Mouse (Mus musculus) cerebellum, adult 2 months (tissue): ENCODE measurements around the gene Plxna2.

ENCODE experiments used
- CTCF ChIP-seq: fragments of 200-500 bp; IDR thresholded peaks from 2 replicates; pipeline ENCODE4 v1.5.1; 2011; ENCODE audit warnings: low read depth, mild to moderate bottlenecking, control low read depth, low read length, moderate library complexity, borderline replicate concordance; ENCODE audit not compliant: insufficient read depth
- POLR2A ChIP-seq: fragments of 200-500 bp; IDR thresholded peaks from 2 replicates; pipeline ENCODE4 v1.6.1; 2011; ENCODE audit warnings: low read length, control low read depth, borderline replicate concordance; ENCODE audit not compliant: insufficient read depth

GRCm38 (mm10) chr1:194645898-194646297 lies 27.9 kb downstream of the Plxna2 start:
- TF ChIP-seq CTCF (no peak), POLR2A (no peak)
